Mouse (Mus musculus) intestine, embryonic 15.5 days (tissue): Measurements from ENCODE around the gene Nkain2. TPM values are rescaled to one million over a fixed set of nuclear protein-coding genes. Genes with fewer than 3 reads are reported as not detected.

ENCODE experiments used
- ATAC-seq: fragments of 200-750 bp; cut with Nextera tagmentation; 2 replicates; pipeline ENCODE4 v1.8.0; 2017; ENCODE audit warnings: moderate TSS enrichment, moderate library complexity
- H3K27ac ChIP-seq: fragments of 300-500 bp; sonication (generic); 2 replicates; pipeline ENCODE4 v1.5.1; 2015; ENCODE audit warnings: mild to moderate bottlenecking, inconsistent platforms
- H3K27me3 ChIP-seq: fragments of 300-500 bp; sonication (generic); replicated peaks from 2 replicates; pipeline ENCODE4 v1.6.1; 2015; ENCODE audit warnings: inconsistent platforms
- H3K36me3 ChIP-seq: fragments of 300-500 bp; sonication (generic); 2 replicates; pipeline ENCODE4 v1.6.1; 2015; ENCODE audit warnings: inconsistent platforms
- H3K4me1 ChIP-seq: fragments of 300-500 bp; sonication (generic); replicated peaks from 2 replicates; pipeline ENCODE4 v1.6.1; 2015; ENCODE audit warnings: inconsistent platforms
- H3K4me2 ChIP-seq: fragments of 300-500 bp; sonication (generic); replicated peaks from 2 replicates; pipeline ENCODE4 v1.6.1; 2015; ENCODE audit warnings: mild to moderate bottlenecking, inconsistent platforms
- H3K4me3 ChIP-seq: fragments of 300-500 bp; sonication (generic); replicated peaks from 2 replicates; pipeline ENCODE4 v1.5.1; 2015; ENCODE audit warnings: inconsistent platforms
- H3K9ac ChIP-seq: fragments of 300-500 bp; sonication (generic); 2 replicates; pipeline ENCODE4 v1.6.1; 2015; ENCODE audit warnings: inconsistent platforms
- H3K9me3 ChIP-seq: fragments of 300-500 bp; sonication (generic); 2 replicates; pipeline ENCODE4 v1.6.1; 2016; ENCODE audit warnings: inconsistent platforms
- WGBS: fragments of 180-500 bp; shearing (Covaris S2); methylation state at CpG from one replicate; pipeline ENCODE4 v1.1.7; 2015; 5-methylcytosine and 5-hydroxymethylcytosine counted together
- polyA plus RNA-seq: library from polyadenylated mRNA; unstranded; fragments of >200 nt; fragmentation: Nextera tagmentation; extraction: Ambion mirVana; gene quantifications from 2 replicates; pipeline ENCODE4 v1.2.1, GENCODE M21; 2015

Nkain2 gene
- polyA plus RNA-seq, 1 experiment from 2014 or later, result 1.1 TPM

- no peak overlapping the region for H3K4me2 ChIP-seq
- H3K36me3 ChIP-seq, result no peaks in the 10 kb centered on the region
- H3K27ac ChIP-seq, result no peak overlapping the region
- 90% methylated on average over 1 of the region's 1 CpGs for WGBS
- no peak for ATAC-seq
- no peaks in the 10 kb centered on the region for H3K4me1 ChIP-seq
- H3K9me3 ChIP-seq, result no peaks in the 10 kb centered on the region
- H3K9ac ChIP-seq, result no peak overlapping the region
- no peak overlapping the region for H3K4me3 ChIP-seq
- H3K27me3 ChIP-seq, result no peaks in the 10 kb centered on the region
Observed at GRCm38 (mm10) chr10:32510821-32511220, 379.4 kb downstream of the Nkain2 start.

GRCm38 (mm10) chr10:32494591-32495182 is 395.6 kb downstream of the Nkain2 start:
- no peak for ATAC-seq
- H3K9me3 ChIP-seq, result no peaks in the 10 kb centered on the region
- H3K27ac ChIP-seq, result no peak overlapping the region
- H3K4me1 ChIP-seq, result no peaks in the 10 kb centered on the region
- WGBS, result 45% methylated on average over 1 of the region's 1 CpGs
- no peak overlapping the region for H3K9ac ChIP-seq
- H3K4me2 ChIP-seq, result no peak overlapping the region
- H3K4me3 ChIP-seq, result no peak overlapping the region
- no peaks in the 10 kb centered on the region for H3K27me3 ChIP-seq
- no peaks in the 10 kb centered on the region for H3K36me3 ChIP-seq

- H3K4me3 ChIP-seq, result no peak overlapping the region
- 97% methylated on average over 1 of the region's 1 CpGs for WGBS
- no peak for ATAC-seq
Observed at GRCm38 (mm10) chr10:32493600-32493999, 396.7 kb downstream of the Nkain2 start.

GRCm38 (mm10) chr10:32462726-32463125 is 427.5 kb downstream of the Nkain2 start:
- 78% methylated on average over 2 of the region's 2 CpGs for WGBS
- Histone ChIP-seq H3K4me1 (no peaks in the 10 kb centered on the region), H3K9me3 (no peaks in the 10 kb centered on the region), H3K4me2 (no peak overlapping the region), H3K9ac (no peak overlapping the region), H3K27me3 (no peaks in the 10 kb centered on the region), H3K4me3 (no peak overlapping the region), H3K27ac (no peak overlapping the region), H3K36me3 (no peaks in the 10 kb centered on the region)
- no peak for ATAC-seq

More at GRCm38 (mm10) chr10:32493600-32493999, 396.7 kb downstream of the Nkain2 start:
- H3K9me3 ChIP-seq, result no peaks in the 10 kb centered on the region
- no peaks in the 10 kb centered on the region for H3K4me1 ChIP-seq
- no peak overlapping the region for H3K9ac ChIP-seq
- no peak overlapping the region for H3K27ac ChIP-seq
- H3K36me3 ChIP-seq, result no peaks in the 10 kb centered on the region
- H3K27me3 ChIP-seq, result no peaks in the 10 kb centered on the region
- H3K4me2 ChIP-seq, result no peak overlapping the region

- Histone ChIP-seq H3K36me3 (no peaks in the 10 kb centered on the region), H3K27me3 (no peaks in the 10 kb centered on the region), H3K9ac (no peak overlapping the region), H3K4me1 (no peaks in the 10 kb centered on the region), H3K27ac (no peak overlapping the region), H3K4me3 (no peak overlapping the region), H3K4me2 (no peak overlapping the region), H3K9me3 (no peaks in the 10 kb centered on the region)
- 67% methylated on average over 3 of the region's 3 CpGs for WGBS
- ATAC-seq, result no peak
Observed at GRCm38 (mm10) chr10:32439932-32440519, 450.2 kb downstream of the Nkain2 start.

- no peak overlapping the region for H3K9ac ChIP-seq
- no peak overlapping the region for H3K4me2 ChIP-seq
- H3K27me3 ChIP-seq, result no peaks in the 10 kb centered on the region
- H3K4me1 ChIP-seq, result no peaks in the 10 kb centered on the region
- no peak overlapping the region for H3K27ac ChIP-seq
- H3K9me3 ChIP-seq, result no peaks in the 10 kb centered on the region
- no peaks in the 10 kb centered on the region for H3K36me3 ChIP-seq
- H3K4me3 ChIP-seq, result no peak overlapping the region
- ATAC-seq, result no peak
Observed at GRCm38 (mm10) chr10:32414228-32414627, 476.0 kb downstream of the Nkain2 start.

GRCm38 (mm10) chr10:32411331-32411730 is 478.9 kb downstream of the Nkain2 start:
- Histone ChIP-seq H3K4me3 (no peak overlapping the region), H3K4me1 (no peaks in the 10 kb centered on the region), H3K27ac (no peak overlapping the region), H3K36me3 (no peaks in the 10 kb centered on the region), H3K9ac (no peak overlapping the region), H3K4me2 (no peak overlapping the region), H3K27me3 (no peaks in the 10 kb centered on the region), H3K9me3 (no peaks in the 10 kb centered on the region)
- ATAC-seq, result peak; percentile 34; the same call in 1 of the 2 replicates
- WGBS, result 70% methylated on average over 2 of the region's 2 CpGs

GRCm38 (mm10) chr10:32400961-32401360 is 489.3 kb downstream of the Nkain2 start:
- no peak overlapping the region for H3K4me2 ChIP-seq
- H3K27me3 ChIP-seq, result no peaks in the 10 kb centered on the region
- no peak for ATAC-seq
- H3K36me3 ChIP-seq, result no peaks in the 10 kb centered on the region
- H3K9me3 ChIP-seq, result no peaks in the 10 kb centered on the region
- no peaks in the 10 kb centered on the region for H3K4me1 ChIP-seq
- no peak overlapping the region for H3K9ac ChIP-seq
- no peak overlapping the region for H3K27ac ChIP-seq
- 80% methylated on average over 1 of the region's 1 CpGs for WGBS
- no peak overlapping the region for H3K4me3 ChIP-seq

GRCm38 (mm10) chr10:32393859-32394521 is 496.3 kb downstream of the Nkain2 start:
- ATAC-seq, result no peak

GRCm38 (mm10) chr10:32393326-32393725 is 496.9 kb downstream of the Nkain2 start:
- H3K4me3 ChIP-seq, result no peak overlapping the region
- H3K4me2 ChIP-seq, result no peak overlapping the region
- H3K36me3 ChIP-seq, result no peaks in the 10 kb centered on the region
- no peak for ATAC-seq
- WGBS, result 91% methylated on average over 1 of the region's 1 CpGs
- no peak overlapping the region for H3K27ac ChIP-seq
- no peaks in the 10 kb centered on the region for H3K4me1 ChIP-seq
- no peak overlapping the region for H3K9ac ChIP-seq
- H3K27me3 ChIP-seq, result no peaks in the 10 kb centered on the region
- no peaks in the 10 kb centered on the region for H3K9me3 ChIP-seq

More at GRCm38 (mm10) chr10:32393859-32394521, 496.3 kb downstream of the Nkain2 start:
- no peak overlapping the region for H3K4me3 ChIP-seq
- H3K9me3 ChIP-seq, result no peaks in the 10 kb centered on the region
- H3K27ac ChIP-seq, result no peak overlapping the region
- 79% methylated on average over 1 of the region's 1 CpGs for WGBS
- H3K36me3 ChIP-seq, result no peaks in the 10 kb centered on the region
- no peaks in the 10 kb centered on the region for H3K4me1 ChIP-seq
- no peak overlapping the region for H3K9ac ChIP-seq
- no peaks in the 10 kb centered on the region for H3K27me3 ChIP-seq
- H3K4me2 ChIP-seq, result no peak overlapping the region

- Histone ChIP-seq H3K9me3 (0 out of 2 replicates have a peak, but pooled peaks cover 2% of the 10 kb centered on the region), H3K4me2 (no peak overlapping the region), H3K27me3 (no peaks in the 10 kb centered on the region), H3K36me3 (no peaks in the 10 kb centered on the region), H3K27ac (no peak overlapping the region), H3K4me3 (no peak overlapping the region), H3K9ac (no peak overlapping the region), H3K4me1 (no peaks in the 10 kb centered on the region)
- ATAC-seq, result no peak
- 90% methylated on average over 9 of the region's 9 CpGs for WGBS
Observed at GRCm38 (mm10) chr10:32312754-32313153, 577.5 kb downstream of the Nkain2 start.

- Histone ChIP-seq H3K27me3 (no peaks in the 10 kb centered on the region), H3K9ac (no peak overlapping the region), H3K4me3 (no peak overlapping the region), H3K4me2 (no peak overlapping the region), H3K4me1 (no peaks in the 10 kb centered on the region), H3K36me3 (no peaks in the 10 kb centered on the region), H3K27ac (no peak overlapping the region), H3K9me3 (no peaks in the 10 kb centered on the region)
- 88% methylated on average over 3 of the region's 3 CpGs for WGBS
- no peak for ATAC-seq
Observed at GRCm38 (mm10) chr10:32301024-32301597, 589.2 kb downstream of the Nkain2 start.
